Mouse (Mus musculus): Measurements from ENCODE around the gene Rad51b. TPM values are rescaled to one million over a fixed set of nuclear protein-coding genes. Genes with fewer than 3 reads are reported as not detected.

The Rad51b gene
- polyA plus RNA-seq, 1 experiment = 1.3 TPM

- DNase-seq (ENCODE audit: low read depth, low spot score) = no peak
- WGBS = 73% methylated on average over 4 of the region's 4 CpGs
Measured at GRCm38 (mm10) chr12:79735882-79736281, 438.8 kb downstream of the Rad51b start.

GRCm38 (mm10) chr12:79738700-79739099 is 441.6 kb downstream of the Rad51b start:
- DNase-seq (ENCODE audit: low read depth, low spot score) = no peak

GRCm38 (mm10) chr12:79739918-79740639 is 443.0 kb downstream of the Rad51b start:
- 92% methylated on average over 11 of the region's 11 CpGs for WGBS

GRCm38 (mm10) chr12:79742211-79742610 is 445.1 kb downstream of the Rad51b start:
- no peak for DNase-seq (ENCODE audit: low read depth, low spot score)
- 64% methylated on average over 7 of the region's 7 CpGs for WGBS

More at GRCm38 (mm10) chr12:79739918-79740639, 443.0 kb downstream of the Rad51b start:
- no peak for DNase-seq (ENCODE audit: low read depth, low spot score)

- DNase-seq (ENCODE audit: low read depth, low spot score) = no peak
- 86% methylated on average over 6 of the region's 6 CpGs for WGBS
Measured at GRCm38 (mm10) chr12:79744131-79744530, 447.0 kb downstream of the Rad51b start.

- DNase-seq (ENCODE audit: low read depth, low spot score) = no peak
- 65% methylated on average over 5 of the region's 5 CpGs for WGBS
Measured at GRCm38 (mm10) chr12:79745225-79745624, 448.1 kb downstream of the Rad51b start.

- WGBS = 75% methylated on average over 10 of the region's 10 CpGs
Measured at GRCm38 (mm10) chr12:79745845-79746510, 448.9 kb downstream of the Rad51b start.

GRCm38 (mm10) chr12:79747541-79747940 is 450.5 kb downstream of the Rad51b start:
- 90% methylated on average over 3 of the region's 3 CpGs for WGBS
- DNase-seq (ENCODE audit: low read depth, low spot score) = no peak

More at GRCm38 (mm10) chr12:79745845-79746510, 448.9 kb downstream of the Rad51b start:
- no peak for DNase-seq (ENCODE audit: low read depth, low spot score)

GRCm38 (mm10) chr12:79748862-79749261 is 451.8 kb downstream of the Rad51b start:
- 65% methylated on average over 4 of the region's 4 CpGs for WGBS
- DNase-seq (ENCODE audit: low read depth, low spot score) = no peak

- peak; percentile 28 for DNase-seq (ENCODE audit: low read depth, low spot score)
- WGBS = 46% methylated on average over 10 of the region's 10 CpGs
Measured at GRCm38 (mm10) chr12:79750253-79751125, 453.4 kb downstream of the Rad51b start.

GRCm38 (mm10) chr12:79751781-79752180 is 454.7 kb downstream of the Rad51b start:
- WGBS = 34% methylated on average over 8 of the region's 8 CpGs
- DNase-seq (ENCODE audit: low read depth, low spot score) = no peak

- DNase-seq (ENCODE audit: low read depth, low spot score) = no peak
- WGBS = 83% methylated on average over 5 of the region's 5 CpGs
Measured at GRCm38 (mm10) chr12:79752189-79752588, 455.1 kb downstream of the Rad51b start.

GRCm38 (mm10) chr12:79755617-79756016 is 458.5 kb downstream of the Rad51b start:
- DNase-seq (ENCODE audit: low read depth, low spot score) = no peak
- WGBS = 65% methylated on average over 4 of the region's 4 CpGs

GRCm38 (mm10) chr12:79756352-79756751 is 459.3 kb downstream of the Rad51b start:
- WGBS = 65% methylated on average over 5 of the region's 5 CpGs
- DNase-seq (ENCODE audit: low read depth, low spot score) = no peak

- 80% methylated on average over 4 of the region's 4 CpGs for WGBS
- no peak for DNase-seq (ENCODE audit: low read depth, low spot score)
Measured at GRCm38 (mm10) chr12:79757775-79758174, 460.7 kb downstream of the Rad51b start.

GRCm38 (mm10) chr12:79759180-79759902 is 462.3 kb downstream of the Rad51b start:
- 73% methylated on average over 8 of the region's 8 CpGs for WGBS

GRCm38 (mm10) chr12:79761217-79761616 is 464.1 kb downstream of the Rad51b start:
- WGBS = 75% methylated on average over 2 of the region's 2 CpGs
- DNase-seq (ENCODE audit: low read depth, low spot score) = no peak

More at GRCm38 (mm10) chr12:79759180-79759902, 462.3 kb downstream of the Rad51b start:
- no peak for DNase-seq (ENCODE audit: low read depth, low spot score)

GRCm38 (mm10) chr12:79762087-79762486 is 465.0 kb downstream of the Rad51b start:
- 73% methylated on average over 2 of the region's 2 CpGs for WGBS

GRCm38 (mm10) chr12:79762570-79763275 is 465.6 kb downstream of the Rad51b start:
- DNase-seq (ENCODE audit: low read depth, low spot score) = no peak
- 77% methylated on average over 7 of the region's 7 CpGs for WGBS

More at GRCm38 (mm10) chr12:79762087-79762486, 465.0 kb downstream of the Rad51b start:
- DNase-seq (ENCODE audit: low read depth, low spot score) = no peak

Measured in large intestine, adult 2 months (tissue).